Mouse (Mus musculus): ENCODE measurements around the gene Sppl3. TPM values are rescaled to one million over a fixed set of nuclear protein-coding genes. Genes with fewer than 3 reads are reported as not detected.

Gene Sppl3
- total and polyA plus RNA-seq, 3 experiments = 14.3 to 29.2 (median 14.9) TPM

GRCm38 (mm10) chr5:115037099-115037498, 26.2 kb downstream of the Sppl3 start:
- H3K9me3 ChIP-seq (replicated peaks; ENCODE audit: low read length) = no peaks in the 10 kb centered on the region
- H3K4me3 ChIP-seq (replicated peaks in 1 of 3; ENCODE audit: low read depth in 2 of 3, low read length in 2 of 3, poor library complexity in 1 of 3) = no peak overlapping the region
- H3K27ac ChIP-seq (ENCODE audit: insufficient read depth, low read depth) = no peak overlapping the region
- H3K9ac ChIP-seq (ENCODE audit: insufficient read depth, low read depth) = no peak overlapping the region
- TF ChIP-seq POLR2A (IDR thresholded peaks at IDR 0.05; ENCODE audit: low read depth, low read length) (no peak), ZKSCAN1 (IDR thresholded peaks at IDR 0.05; ENCODE audit: borderline replicate concordance, low read depth, low read length) (no peak), CHD2 (IDR thresholded peaks at IDR 0.05; ENCODE audit: low read length) (no peak)
- H3K27me3 ChIP-seq (replicated peaks) = no peaks in the 10 kb centered on the region
- no peak overlapping the region for H3K4me2 ChIP-seq (ENCODE audit: insufficient read depth, low read depth, poor library complexity, severe bottlenecking)
- peaks cover 11 to 62% of the 10 kb centered on the region in 2 experiments for H3K4me1 ChIP-seq (ENCODE audit: control insufficient read depth in 1 of 2, insufficient read depth in 2 of 2)
- dilution Hi-C loops (cut with MboI; ENCODE audit: extremely low pct_ligation_motif_present, extremely low pct_unique_long_range_greater_than_20kb, low sequenced_read_pairs) = no loop called here
- H3K79me2 ChIP-seq (replicated peaks; ENCODE audit: control insufficient read depth, extremely low read depth, insufficient read depth, poor library complexity, severe bottlenecking) = peaks cover 42% of the 10 kb centered on the region
- in situ Hi-C loops (cut with MboI; ENCODE audit: low pct_ligation_motif_present, low pct_unique_long_range_greater_than_20kb, low sequenced_read_pairs) = no loop called here
- DNase-seq (ENCODE audit: extremely low read depth) = no peak
- peaks cover 0 to 23% of the 10 kb centered on the region in 2 experiments for H3K36me3 ChIP-seq (replicated peaks in 1 of 2; ENCODE audit: control insufficient read depth in 1 of 2, insufficient read depth in 1 of 2, low read length in 1 of 2)

GRCm38 (mm10) chr5:115040756-115041155, 29.8 kb downstream of the Sppl3 start:
- H3K36me3 ChIP-seq (replicated peaks in 1 of 2; ENCODE audit: control insufficient read depth in 1 of 2, insufficient read depth in 1 of 2, low read length in 1 of 2) = peaks cover 2 to 29% of the 10 kb centered on the region in 2 experiments
- H3K4me1 ChIP-seq (ENCODE audit: control insufficient read depth in 1 of 2, insufficient read depth in 2 of 2) = peaks cover 3 to 50% of the 10 kb centered on the region in 2 experiments; a peak in 3 of 4 replicates
- TF ChIP-seq UBTF (IDR thresholded peaks at IDR 0.05; ENCODE audit: low read depth, low read length) = no peak
- TF ChIP-seq ETS1 (conservative IDR thresholded peaks at IDR 0.05; ENCODE audit: low read depth, low read length) = no peak
- TF ChIP-seq ZMIZ1 (IDR thresholded peaks at IDR 0.05; ENCODE audit: low read depth, low read length) = no peak
- no peak for TF ChIP-seq ZC3H11A (IDR thresholded peaks at IDR 0.05; ENCODE audit: low read depth, low read length)
- no peak for TF ChIP-seq CHD1 (IDR thresholded peaks at IDR 0.05; ENCODE audit: low read depth, low read length)
- no peak for TF ChIP-seq MAZ (IDR thresholded peaks at IDR 0.05; ENCODE audit: low read depth, low read length)
- no peak for TF ChIP-seq RAD21 (IDR thresholded peaks at IDR 0.05; ENCODE audit: low read depth, low read length)
- no peak for TF ChIP-seq E2F4 (IDR thresholded peaks at IDR 0.05; ENCODE audit: insufficient replicate concordance, low read depth, low read length)
- TF ChIP-seq ZNF384 (IDR thresholded peaks at IDR 0.05; ENCODE audit: low read depth, low read length) = no peak
- TF ChIP-seq TBP (conservative IDR thresholded peaks at IDR 0.05; ENCODE audit: low read depth, low read length) = no peak
- TF ChIP-seq KAT2A (IDR thresholded peaks at IDR 0.05; ENCODE audit: insufficient replicate concordance, low read length) = no peak
- no peak for TF ChIP-seq RCOR1 (conservative IDR thresholded peaks at IDR 0.05; ENCODE audit: low read depth, low read length)
- TF ChIP-seq CTCF (conservative IDR thresholded peaks at IDR 0.05 in 1 of 2, IDR thresholded peaks at IDR 0.05 in 1 of 2; ENCODE audit: low read depth in 2 of 2, low read length in 2 of 2) = no peak
- TF ChIP-seq GABPA (IDR thresholded peaks at IDR 0.05; ENCODE audit: insufficient replicate concordance, low read depth, low read length) = no peak
- TF ChIP-seq ZKSCAN1 (IDR thresholded peaks at IDR 0.05; ENCODE audit: borderline replicate concordance, low read depth, low read length) = no peak
- no peak for TF ChIP-seq TCF12 (IDR thresholded peaks at IDR 0.05; ENCODE audit: low read depth, low read length)
- TF ChIP-seq IRF4 (IDR thresholded peaks at IDR 0.05; ENCODE audit: low read depth, low read length) = no peak
- H3K27me3 ChIP-seq (replicated peaks) = no peaks in the 10 kb centered on the region
- peaks cover 3% of the 10 kb centered on the region for H3K9me3 ChIP-seq (replicated peaks; ENCODE audit: low read length)
- DNase-seq (ENCODE audit: extremely low read depth) = no peak
- H3K4me2 ChIP-seq (ENCODE audit: insufficient read depth, low read depth, poor library complexity, severe bottlenecking) = no peak overlapping the region
- in situ Hi-C loops (cut with MboI; ENCODE audit: low pct_ligation_motif_present, low pct_unique_long_range_greater_than_20kb, low sequenced_read_pairs) = no loop called here
- peaks cover 30% of the 10 kb centered on the region for H3K79me2 ChIP-seq (replicated peaks; ENCODE audit: control insufficient read depth, extremely low read depth, insufficient read depth, poor library complexity, severe bottlenecking)
- H3K4me3 ChIP-seq (replicated peaks in 1 of 3; ENCODE audit: low read depth in 2 of 3, low read length in 2 of 3, poor library complexity in 1 of 3) = no peak overlapping the region
- no peak overlapping the region for H3K9ac ChIP-seq (ENCODE audit: insufficient read depth, low read depth)
- dilution Hi-C loops (cut with MboI; ENCODE audit: extremely low pct_ligation_motif_present, extremely low pct_unique_long_range_greater_than_20kb, low sequenced_read_pairs) = no loop called here
- no peak overlapping the region for H3K27ac ChIP-seq (ENCODE audit: insufficient read depth, low read depth)

Measured in CH12.LX (cell line).